Mouse (Mus musculus) thymus, postnatal 25 days (tissue): Measurements from ENCODE around the gene Gm28230.

ENCODE experiments used
- DNase-seq: peaks from one replicate; pipeline ENCODE4 v3.0.0; 2022

Gm28230 gene

DNA sequence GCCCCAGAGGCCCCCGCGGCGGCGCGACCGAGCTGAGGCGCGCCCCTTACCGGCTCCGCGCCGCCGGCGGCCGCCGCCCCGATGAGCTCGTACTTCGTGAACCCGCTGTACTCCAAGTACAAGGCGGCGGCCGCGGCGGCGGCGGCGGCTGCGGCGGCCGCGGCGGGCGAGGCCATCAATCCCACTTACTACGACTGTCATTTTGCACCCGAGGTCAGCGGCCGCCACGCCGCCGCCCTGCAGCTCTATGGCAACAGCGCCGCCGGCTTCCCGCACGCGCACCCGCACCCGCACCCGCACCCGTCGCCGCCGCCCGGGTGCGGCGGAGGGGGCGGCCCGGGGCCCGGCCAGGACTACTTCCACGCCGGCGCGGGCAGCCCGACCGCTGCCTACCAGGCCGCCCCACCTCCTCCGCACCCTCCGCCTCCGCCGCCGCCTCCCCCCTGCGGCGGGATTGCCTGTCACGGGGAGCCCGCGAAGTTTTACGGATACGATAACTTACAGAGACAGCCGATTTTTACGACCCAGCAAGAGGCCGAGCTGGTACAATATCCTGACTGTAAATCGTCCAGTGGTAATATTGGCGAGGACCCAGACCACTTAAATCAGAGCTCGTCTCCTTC is 20.9 kb upstream of the Gm28230 start:
- DNase-seq: no peak

DNA sequence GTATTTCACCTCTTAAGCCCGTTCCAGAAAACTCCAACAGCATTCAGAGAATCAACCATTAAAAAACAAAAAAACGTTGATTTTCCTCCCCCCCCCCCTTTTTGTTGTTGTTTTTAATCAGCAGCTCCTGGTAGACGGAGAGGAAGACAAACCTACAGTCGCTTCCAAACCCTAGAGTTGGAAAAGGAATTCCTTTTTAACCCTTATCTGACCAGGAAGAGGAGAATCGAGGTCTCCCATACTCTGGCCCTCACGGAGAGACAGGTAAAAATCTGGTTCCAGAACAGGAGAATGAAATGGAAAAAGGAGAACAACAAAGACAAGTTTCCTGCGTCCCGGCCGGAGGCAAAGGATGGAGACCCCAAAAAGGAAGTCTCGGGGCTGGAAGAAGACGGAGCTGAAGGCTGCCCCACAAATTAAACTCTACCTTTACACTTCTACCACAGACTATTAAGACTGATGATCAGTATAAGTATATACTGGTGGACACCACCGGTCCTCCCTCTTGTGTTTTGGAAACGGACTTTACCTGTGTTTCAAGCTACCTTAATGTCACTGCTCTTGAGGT is 20.1 kb upstream of the Gm28230 start:
- DNase-seq: no peak

DNA sequence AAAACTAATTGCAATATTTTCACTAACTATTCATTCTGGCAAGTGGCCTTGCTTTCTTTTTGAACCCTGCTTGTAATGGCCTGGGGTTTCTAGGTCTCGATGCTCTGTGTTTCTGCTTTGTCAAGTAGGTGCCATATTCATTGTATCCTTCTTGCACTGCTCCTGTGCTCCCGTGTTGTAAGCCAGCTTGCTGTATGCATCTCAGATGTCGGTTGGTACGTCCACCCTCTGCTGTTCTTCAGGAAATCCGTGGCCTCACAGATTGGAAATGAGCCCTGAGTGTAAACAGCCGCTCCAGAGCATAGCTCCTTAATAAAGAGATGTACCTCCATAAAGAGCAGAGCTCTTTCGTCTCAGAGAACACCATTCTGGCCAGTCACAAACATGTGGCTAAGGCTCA is 18.9 kb upstream of the Gm28230 start:
- no peak for DNase-seq

DNA sequence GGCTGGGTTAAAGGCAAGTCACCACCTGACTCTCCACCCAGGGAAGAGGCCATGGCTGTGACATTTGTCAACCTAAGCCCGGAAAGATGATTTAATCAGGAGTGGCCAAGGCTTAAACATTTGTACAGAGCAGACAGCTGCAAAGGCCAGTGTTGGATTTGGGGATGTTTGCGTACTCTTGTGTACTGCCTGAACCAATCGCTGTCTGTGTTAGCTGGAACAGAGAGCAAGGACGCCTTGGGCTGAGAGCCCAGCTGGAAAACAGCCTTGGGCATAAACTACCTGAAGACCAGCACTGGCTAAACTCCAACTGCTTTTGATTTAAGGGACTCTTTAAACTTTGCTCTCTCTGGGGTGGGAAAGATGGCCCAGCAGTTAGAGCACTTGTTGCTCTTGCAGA is 17.9 kb upstream of the Gm28230 start:
- no peak for DNase-seq

DNA sequence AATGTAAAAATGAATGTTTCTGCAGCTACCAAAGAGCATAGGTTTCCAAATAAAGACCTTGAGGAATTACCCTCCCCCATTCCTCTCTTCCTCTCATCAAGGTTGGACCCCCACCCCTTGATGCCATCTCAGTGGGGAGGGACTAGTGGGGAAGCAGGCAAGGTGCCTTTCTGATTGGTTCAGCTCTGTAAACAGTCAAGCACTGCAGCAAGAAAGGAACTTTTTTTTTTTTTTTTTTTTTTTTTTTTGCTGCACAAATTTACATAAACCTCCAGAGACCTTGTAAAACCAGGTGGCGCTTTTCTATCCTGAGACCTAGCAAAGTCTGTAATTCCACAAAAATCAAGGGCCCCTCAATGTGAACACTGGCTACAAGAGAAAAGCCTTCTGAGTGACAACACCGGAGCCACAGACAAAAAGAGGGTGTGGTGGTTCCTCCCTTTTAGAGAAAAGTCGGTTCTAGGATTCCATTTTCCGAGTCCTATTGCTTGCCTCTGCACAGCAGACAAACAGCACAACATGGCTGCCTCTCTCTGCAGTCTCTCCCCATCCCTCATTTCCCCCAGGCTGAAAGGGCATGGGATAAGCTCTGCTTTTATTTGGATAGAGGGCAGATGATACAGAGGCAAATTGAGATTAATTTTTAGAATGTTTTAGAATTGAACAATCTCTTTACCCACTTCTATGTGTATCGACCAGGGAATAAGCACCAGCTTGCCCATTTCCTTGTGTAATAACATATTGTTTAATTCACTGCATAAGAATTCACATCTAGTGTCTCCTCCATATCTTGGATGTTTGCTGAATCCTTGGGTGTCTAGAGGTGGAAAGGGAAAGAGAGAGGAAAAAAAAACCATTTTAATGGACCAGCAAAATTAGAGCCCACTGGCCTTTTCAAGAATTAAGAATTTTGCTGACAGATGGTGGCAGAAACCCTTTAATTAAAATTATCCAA is 16.8 kb upstream of the Gm28230 start:
- DNase-seq: no peak

DNA sequence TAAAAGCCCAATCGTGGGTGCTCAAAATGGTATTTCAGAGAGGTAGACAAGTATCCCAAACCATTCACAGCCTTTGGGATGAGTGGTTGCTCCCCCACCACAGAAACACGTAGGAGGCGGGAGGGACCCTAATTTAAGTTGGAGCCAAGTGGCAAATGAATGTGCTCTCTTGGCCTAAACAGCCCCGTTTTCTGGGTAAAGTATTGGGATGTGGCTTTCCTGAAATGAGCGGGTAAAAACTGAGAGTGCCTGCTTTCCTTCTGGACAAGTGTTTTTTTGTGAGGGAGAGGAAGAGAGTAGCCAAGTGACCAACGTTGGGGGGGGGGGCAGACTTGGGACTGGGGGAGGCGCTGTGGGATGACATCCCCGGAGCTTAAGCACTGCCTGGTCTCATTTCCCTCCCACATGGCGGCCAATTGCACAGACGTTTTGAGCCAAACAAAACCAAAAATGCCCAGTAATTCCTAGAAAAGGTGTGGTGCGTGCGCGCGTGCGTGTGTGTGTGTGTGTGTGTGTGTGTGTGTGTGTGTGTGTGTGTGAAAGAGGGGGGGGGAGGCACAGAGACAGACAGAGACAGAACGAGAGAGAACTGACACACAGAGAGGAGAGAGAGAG is 15.5 kb upstream of the Gm28230 start:
- DNase-seq: no peak

DNA sequence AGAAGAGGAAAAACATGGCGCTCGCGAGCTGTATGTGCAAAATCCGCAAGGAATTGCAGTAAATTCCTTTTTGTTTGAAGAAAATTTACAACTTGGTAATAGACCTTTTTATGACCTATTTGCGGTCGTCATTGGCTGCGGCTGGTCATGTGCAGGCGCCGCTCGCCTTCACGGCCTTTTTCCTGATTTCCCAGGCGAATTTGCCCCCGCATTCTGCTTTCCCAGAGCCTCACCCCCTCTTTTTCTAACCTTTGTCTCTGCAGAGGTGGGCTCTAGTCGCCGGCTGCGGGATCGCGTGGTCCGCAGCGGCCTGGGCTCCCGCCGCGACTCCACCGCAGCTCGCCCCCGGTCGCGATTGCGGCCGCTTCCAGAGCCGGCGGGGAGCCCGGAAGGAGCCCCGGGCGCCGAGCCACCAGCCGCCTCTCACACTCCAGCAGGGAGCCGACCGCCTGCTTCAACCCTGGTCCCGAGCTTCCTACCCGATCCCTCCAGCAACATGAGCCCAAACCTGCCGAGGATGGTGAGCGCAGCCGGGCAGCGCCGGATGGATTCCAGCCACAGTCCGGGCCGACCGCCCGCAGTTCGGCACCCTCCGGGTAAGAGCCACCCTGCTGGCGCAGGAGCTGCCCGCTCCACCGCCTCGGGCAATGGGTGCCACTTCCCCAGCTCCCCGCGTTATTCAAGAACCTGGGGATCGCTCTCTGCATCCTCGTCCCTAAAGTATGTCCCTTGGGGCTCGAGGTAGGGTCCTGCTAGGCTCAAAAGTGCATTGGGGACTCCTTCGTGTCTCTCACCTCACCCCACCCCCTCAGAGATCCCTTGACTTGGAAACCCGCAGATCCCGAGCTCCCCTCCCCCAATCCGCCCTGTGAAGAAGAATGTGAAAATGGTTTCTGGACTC is 14.6 kb upstream of the Gm28230 start, which contains the start of the genes Hoxd3 and Hoxd4:
Gene Hoxd3 (plus strand): TSS at position 207 of the 901 bp plus-strand sequence.
Gene Hoxd4 (plus strand): TSS at position 209 of the 901 bp plus-strand sequence.
- no peak for DNase-seq

DNA sequence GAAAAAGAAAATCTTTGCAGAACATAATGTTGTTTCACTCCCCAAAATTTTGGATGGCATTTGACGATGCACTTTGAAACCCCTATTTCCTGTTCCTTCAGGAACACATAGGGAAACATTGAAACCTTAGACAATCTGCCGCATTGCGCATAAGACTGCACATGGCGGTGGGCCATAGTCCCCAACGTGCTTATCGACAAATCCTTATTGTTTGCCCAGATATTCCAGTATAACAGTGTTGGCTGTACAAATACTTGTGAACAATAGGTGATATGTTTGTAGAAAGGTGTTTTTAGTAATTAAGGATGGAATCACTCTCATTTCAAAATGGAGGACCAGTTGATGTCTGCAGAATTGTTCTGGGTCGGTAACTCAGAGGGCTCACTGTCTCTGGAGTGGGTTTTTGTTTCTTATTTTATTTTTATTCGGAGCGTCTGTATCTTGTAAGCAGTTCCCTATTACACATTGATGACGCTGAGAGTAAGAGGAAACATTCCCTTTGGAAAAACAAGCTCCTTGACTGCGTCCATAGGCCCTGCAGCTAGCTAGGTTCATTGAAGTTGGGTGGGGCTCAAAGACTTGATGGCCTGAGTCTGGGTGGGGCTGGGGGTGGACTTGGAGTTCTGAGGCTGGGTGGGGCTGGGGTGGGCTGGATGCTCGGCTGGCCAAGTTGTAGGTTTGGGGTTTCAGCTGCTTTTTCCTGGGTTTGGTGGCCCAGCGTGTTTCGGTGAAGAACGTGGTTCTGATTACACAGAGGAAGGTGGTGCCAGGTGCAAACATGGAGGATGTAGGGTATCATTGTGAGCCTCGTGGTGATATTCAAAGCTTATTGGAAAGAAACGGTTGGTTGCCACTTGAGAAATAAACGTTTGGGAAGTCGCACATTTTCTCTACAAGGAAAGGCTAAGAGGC is 13.0 kb upstream of the Gm28230 start:
- DNase-seq: no peak

DNA sequence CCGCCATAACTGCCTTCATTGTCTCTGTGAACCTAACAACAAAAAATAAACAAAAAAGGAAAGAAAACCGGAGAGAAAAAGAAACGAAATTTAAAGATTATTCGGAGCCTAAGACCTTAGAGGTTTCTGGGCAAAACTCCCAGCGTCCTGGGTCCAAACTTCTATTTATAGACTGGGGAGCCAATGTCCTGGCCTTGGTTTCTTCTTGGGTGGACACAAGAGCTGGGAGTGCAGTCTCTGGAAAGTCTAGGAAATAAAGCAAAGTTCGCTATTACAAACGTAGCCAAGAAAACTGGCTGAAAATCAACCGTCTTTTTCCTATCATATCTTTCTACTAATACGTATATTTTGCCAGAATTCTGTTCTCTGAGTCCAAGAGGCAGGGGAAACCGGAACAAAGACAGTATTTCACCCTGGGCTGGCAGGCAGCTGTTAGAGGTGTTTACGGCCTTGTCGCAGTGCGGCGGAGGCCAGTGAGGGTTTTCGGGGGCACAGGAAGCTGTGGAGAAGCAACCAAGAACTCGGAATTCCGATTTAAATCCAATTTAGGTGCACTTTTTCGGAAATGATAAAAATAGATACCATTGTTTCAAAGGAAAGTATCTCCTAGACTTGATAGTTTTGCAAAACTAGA is 12.3 kb upstream of the Gm28230 start:
- DNase-seq: no peak

DNA sequence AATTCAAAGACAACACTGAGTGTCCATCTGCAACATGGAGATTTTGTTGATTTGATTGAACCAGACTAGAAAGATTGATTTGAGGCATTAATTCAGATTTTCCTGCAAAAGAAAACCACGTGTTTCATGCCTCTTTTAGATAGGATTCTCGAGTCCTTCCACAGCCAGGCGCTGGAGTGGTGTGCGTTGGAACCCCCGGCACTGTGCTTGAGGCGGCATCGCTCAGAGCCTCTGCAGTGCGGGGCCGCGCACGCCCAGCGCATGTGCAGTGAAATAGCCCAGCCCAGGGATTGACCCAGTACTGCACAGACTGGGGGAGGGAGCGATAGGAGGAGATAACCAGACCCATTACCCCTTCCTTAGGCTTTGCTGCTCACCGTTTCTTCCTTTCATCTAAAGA is 11.6 kb upstream of the Gm28230 start:
- no peak for DNase-seq

DNA sequence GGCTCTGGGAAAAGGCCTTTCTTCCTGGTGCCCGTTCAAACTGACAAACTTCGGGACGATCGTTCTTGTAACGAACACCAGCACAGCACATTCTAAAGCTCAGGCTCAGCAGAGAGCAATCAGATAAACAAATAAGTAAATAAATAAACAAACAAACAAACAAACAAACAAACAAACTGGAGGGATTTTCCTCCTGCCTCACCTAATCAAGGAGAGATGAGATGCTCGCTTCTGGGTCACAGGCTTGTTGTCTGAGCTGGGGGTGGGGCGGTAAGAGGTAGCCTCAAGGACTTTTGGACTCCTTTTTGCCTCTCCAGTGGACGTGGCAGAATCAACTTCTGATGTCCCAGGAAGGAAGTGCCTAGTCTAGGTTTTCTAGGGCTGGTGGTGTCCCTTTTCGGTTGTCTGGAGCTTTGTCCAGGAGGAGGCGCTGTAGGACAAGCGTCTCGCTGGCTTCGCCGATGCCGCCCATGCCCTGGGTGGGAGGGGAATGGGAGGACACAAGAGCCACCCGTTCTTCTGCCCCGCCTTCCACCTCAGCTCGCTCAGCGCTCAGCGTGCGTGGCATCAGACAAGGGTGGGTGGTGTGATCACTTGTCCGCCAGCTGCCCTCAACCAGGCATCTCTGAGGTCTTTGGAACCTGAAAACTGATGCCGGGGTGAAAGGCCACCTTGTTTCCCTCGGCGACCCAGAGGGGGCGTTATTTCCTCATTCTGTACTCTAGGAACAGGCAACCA is 10.9 kb upstream of the Gm28230 start:
- peak; percentile 79 for DNase-seq

DNA sequence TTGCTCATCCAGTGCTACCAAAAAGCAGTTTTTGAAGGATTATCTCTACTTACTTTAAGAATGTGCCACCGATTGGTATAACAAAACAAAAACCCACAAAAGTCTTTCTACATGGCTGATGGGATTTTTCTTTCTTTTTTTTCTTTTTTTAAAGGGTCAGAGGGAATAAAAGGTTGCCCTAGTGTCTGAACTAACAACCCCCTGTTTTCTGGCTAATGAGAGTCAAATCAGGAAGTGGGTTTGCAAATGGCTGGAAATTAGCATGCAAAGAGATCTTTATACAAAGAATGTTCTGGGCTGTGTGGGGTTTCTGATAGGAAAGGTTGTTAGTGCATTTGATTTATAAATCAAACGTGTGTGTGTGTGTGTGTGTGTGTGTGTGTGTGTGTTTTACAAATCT is 6.1 kb upstream of the Gm28230 start:
- no peak for DNase-seq

DNA sequence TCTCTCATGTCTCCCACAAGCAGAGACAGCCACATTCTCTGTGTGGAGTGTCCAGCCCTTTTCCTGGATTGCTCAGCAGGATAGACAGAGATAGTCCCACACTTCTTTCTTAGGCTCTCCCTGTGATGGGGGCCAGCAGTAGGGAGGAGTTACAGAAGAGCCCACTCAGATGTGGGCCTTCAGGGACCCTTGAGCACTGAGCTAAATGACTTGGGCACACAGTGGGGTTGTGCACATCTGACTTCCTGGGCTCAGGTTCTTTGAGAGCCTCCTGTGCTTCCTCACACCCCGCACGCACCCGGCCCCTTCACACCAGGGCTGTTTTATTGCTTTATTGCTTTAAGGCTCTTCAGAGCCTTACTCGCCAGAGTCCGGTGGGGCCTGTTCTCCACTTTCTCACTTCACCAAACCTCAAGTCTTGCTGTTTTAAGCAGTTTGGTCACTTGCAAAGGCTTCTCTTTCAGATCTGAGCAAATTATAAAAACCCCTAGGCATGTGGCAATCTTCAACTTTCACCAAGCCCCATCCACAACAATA is 5.5 kb upstream of the Gm28230 start:
- no peak for DNase-seq

DNA sequence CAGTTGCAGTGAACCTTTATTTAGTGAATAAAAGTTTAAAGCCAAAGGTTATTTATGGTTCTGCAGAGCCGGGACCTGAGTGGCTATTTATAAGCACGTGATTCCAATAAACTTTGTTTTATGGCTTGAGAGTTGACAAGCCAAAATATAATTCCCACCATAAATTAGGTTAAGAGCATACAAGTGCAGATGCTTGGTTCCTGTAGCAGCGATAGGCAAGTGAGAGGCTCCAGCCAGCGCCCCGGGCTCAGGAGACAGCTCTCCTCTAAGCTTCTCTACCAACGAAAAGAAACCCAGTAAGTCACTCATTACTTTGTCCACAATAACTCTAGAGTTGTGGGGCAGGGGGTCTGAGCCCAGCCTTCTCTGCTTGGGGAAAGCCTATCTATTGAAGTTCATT is 4.6 kb upstream of the Gm28230 start:
- no peak for DNase-seq

DNA sequence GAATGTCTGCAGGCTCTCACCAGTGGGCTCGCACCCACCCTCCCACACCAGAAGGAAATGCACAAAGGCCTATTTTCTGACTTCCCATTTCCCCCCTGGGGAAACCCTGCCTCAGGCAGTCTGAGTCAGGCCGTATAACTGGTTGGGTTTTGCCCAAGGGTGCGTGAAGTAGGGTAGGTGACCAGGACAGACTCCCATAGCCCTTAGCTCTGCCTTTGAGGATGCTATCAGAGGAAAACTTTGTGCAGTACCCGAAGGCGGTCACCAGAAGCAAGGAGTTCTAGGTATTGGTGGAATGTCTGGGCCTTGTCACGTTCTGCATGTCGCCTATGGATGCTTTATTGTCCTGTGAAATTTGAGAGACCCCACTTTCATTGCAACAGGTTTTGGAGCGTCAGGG is 3.6 kb upstream of the Gm28230 start:
- DNase-seq: no peak

DNA sequence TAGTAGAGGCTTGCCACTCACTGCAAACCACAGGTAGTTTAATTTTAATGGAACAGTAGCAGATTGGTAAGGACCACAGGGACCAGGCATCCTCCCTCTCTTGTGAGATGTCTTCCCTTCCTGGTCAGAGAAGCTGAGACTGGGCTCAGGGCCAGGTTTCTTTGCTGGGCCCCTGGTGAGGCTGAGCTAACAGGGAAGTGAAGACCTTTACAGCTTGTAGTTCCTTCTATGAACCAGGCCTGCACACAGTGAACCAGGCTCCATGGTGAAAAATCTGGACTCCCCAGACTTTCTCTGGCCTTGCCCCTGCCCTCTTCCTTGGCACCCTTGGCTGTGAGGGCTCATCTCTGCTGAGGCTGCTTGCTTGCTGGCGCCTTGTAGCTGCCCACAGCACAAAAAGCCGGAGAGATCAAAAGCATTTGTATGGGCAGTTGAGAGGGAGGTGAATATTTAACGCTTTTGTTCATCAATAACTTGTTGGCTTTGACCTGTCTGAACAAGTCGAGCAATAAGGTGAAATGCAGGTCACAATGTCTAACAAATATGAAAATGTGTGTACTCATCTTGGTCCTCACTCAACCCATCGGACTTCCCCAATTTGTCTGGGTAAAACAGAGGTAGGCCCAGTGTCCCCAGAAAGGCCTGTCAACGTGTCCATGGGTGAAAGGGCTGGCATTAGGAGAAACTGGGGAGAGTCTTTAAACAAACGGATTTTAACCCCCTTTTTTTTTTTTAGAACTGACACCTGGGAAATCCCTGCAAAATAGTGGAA is 2.1 kb upstream of the Gm28230 start:
- no peak for DNase-seq

DNA sequence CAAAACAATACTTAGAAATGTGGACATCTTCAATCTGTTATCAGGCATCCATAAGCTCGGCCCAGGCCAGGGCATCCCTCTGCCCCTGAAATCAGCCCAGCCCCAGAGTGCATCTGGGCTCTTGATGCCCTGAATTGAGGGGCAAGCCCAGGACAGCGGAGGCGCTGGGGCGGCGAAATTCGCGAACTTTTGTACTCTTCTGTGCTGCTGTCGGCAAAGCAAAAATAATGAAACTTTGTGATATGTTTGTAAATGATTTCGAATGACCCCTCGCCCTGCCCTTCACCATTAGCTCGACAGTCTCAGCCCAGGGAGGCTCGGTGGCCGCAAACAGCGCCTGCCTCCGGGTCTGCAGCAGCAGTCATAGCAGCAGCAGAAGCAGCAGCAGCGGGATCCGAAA is 1.4 kb upstream of the Gm28230 start:
- no peak for DNase-seq

DNA sequence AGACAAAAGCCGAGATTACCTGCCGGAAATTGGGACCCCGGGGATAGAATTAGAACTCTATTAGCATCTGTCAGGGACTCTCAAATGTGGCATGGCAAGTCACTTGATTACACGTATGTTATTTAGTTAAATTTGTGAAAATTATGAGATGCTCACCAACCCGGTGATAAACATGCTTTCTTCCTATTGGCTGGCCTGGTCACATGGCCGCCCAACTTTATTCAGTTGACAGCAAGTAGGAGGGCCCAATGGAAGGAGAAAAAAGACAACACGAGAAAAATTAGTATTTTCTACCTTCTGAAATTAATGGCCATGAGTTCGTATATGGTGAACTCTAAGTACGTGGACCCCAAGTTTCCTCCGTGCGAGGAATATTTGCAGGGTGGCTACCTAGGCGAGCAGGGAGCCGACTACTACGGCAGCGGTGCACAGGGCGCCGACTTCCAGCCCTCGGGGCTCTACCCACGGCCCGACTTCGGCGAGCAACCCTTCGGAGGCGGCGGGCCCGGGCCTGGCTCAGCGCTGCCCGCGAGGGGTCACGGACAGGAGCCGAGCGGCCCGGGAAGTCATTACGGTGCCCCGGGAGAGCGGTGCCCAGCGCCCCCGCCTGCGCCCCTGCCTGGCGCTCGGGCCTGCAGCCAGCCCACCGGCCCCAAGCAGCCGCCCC is 578 bp downstream of the Gm28230 start:
- no peak for DNase-seq
